Mouse (Mus musculus) thymus, adult 2 months (tissue): ENCODE measurements around the gene Ube2l3.

Source experiments
- CTCF ChIP-seq: fragments of 200-500 bp; IDR thresholded peaks from 2 replicates; pipeline ENCODE4 v1.5.1; 2012; ENCODE audit warnings: mild to moderate bottlenecking, control low read depth, low read length, moderate library complexity, borderline replicate concordance; ENCODE audit not compliant: control insufficient read depth, poor library complexity, insufficient read depth; ENCODE audit errors: extremely low read depth
- POLR2A ChIP-seq: fragments of 200-500 bp; IDR thresholded peaks from 2 replicates; pipeline ENCODE4 v1.6.1; 2012; ENCODE audit warnings: mild to moderate bottlenecking, low read length, control low read depth, moderate library complexity; ENCODE audit not compliant: control insufficient read depth, poor library complexity, insufficient read depth; ENCODE audit errors: extremely low read depth

GRCm38 (mm10) chr16:17102630-17103220 is 99.7 kb downstream of the Ube2l3 start:
- TF ChIP-seq CTCF = no peak
- TF ChIP-seq POLR2A = no peak
